Mouse (Mus musculus) spleen, postnatal 14 days (tissue): ENCODE data around the gene Tex14.

Experiments used
- DNase-seq, 2 experiments: peaks; one replicate each; pipeline ENCODE4 v3.0.0; 2021 to 2022; ENCODE audit warnings: low spot score in 2 of 2

Tex14 gene

DNA sequence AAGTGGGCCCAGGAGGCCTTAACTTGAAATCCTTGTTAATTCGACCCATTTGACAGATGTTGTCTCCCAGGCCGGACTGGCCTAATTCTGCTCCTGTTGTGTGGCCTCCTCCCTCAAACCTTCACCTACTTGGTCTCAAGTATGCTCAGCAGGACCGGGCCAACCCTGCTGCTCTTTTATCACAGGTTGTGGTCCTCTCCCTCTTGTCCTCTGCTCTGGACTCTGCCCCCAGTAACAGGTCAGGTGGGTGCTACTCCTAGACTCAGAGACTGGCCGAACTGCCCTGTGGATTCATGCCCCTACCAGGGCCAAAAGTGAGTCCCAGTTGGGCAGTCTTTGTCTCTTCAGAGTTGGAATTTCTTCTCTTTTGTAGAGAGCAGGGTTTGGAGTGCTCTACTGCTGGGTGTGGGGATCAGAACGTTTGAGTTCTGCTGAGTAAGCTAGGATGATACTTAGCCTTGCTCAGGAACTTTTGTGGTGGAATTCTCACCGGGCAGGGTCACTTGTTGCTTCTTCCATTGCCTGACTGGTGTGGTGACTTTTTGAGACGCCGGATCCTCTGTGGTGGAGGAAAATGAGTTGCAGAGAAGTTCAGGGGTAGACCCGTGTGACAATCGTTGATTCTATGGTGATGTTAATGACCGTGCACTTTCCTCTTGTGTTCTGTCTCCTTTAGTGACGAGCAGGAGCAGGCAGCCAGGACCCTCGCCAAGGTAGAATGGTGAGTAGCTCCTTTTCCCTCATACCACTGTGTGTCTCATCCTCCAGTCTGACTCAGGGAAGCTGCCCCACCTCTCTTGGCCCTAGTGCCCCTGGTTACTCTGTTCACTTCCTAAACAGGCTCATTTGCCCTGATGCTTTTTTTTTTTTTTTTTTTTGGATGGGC, 188.1 kb downstream of the Tex14 start:
- no peak for DNase-seq

DNA sequence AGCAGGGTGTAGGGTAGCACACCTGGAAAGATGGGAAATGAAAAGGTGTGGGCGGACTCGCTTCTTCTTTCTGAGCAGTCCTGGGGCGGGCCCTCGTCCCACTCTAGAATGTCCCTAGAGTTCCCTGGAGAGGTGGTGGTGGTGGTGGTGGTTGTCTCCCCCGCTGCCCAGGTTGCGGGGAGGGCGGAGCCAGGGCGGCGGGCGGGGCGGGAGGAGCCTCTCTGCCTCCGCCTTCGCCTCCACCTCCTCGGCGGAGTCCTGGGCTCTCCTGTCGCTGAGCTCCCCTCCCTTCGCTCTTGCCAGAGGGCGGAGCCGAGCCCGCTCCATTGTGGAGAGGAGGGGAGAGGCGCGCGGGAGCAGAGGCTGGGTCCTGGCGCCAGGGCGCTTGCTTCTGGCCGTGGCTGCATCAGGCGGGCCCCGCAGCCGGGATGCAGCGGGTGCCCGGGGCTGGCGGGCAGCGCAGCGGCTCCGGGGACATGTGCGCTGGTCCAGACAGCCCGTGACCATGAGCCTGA, 190.5 kb downstream of the Tex14 start:
- DNase-seq: peak; percentile 46

DNA sequence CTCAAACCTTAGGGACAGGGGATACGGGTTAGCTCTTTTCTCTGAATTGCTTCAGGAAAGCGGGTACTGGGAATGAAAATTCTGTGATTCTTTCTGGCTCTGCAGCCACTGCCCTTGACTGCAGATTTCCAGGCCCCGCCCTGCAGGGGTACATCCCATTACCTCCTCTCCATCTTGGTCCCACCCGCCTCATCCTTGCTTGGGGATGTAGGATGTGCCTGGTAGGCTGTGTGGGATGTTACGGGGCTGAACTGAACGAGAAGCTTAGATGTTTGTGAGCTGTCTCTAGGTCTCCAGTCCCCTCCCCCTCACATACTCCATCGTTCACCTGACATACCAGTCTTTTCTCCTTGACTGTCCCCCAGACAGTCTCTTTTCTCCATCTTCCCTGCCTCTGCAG, 191.1 kb downstream of the Tex14 start:
- no peak for DNase-seq

DNA sequence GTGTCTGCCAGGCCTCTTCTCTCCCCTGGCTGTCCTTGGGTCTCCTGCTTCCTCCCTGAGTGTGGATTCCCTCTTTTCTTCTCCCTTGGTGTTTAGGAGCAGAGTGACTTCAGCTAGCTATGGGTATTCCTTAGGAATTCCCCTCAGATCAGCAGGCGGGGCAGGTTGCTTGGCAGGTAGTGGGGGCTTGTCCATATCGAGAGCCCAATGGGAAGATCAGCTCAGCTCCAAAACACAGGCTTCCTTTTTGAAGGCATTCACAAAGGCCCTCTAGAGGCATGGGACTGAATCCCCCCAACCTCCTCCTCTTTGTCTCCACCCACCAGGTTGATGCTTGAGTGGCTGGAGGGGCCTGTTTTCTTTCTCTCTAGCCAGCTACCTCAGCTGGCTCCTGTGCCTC, 191.6 kb downstream of the Tex14 start:
- no peak for DNase-seq

DNA sequence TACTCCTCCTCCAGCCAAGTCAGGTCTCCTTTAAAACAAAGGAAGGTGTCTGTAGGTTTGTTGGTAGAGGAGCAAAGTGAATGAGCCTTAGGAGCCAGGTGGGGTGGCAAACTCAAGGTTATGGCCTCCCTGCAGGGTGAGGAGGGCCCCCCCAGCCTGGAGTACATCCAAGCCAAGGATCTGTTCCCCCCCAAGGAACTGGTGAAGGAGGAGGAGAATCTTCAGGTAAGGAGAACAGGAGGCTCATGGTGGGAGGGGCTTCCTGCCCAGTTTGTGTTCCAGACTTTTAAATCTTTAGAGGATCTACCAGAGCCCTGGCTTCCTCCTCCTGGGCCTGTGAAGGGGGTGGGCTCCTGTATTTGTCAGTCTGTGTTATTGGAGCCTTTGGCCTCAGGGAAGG, 192.2 kb downstream of the Tex14 start:
- DNase-seq: no peak

DNA sequence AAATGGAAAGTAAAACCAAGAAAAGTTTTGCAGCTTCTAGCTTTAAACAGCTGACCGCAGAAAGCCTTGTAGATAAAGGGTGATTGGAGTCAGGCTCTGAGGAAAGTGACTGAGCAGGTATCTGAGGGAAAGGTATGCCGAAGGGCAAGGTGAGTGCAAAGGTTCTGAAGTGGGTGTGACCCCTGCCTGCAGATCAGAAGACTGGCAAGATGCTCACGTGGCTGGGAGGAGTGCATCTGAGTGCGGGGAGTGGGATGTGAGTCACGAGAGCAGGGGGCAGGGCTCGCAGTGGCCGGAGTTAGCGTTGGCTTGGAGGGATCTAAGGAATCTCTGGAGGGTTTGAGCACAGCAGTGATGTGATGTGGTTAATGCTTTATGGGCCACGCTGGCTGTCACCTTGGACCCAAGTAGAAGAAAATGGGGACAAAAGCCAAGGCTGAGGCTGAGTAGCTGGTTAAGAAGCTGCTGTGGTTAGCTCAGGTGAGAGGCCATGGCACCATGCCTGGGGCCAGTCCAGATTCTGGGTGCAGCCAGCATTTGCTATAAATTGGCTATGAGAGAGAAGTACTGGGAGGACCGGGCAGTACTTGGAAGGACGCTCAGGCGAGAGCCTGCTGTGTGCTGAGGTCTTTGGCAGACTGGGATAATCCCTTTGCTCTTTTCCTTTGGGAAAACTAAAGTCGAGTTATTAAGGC, 194.7 kb downstream of the Tex14 start:
- DNase-seq: no peak

DNA sequence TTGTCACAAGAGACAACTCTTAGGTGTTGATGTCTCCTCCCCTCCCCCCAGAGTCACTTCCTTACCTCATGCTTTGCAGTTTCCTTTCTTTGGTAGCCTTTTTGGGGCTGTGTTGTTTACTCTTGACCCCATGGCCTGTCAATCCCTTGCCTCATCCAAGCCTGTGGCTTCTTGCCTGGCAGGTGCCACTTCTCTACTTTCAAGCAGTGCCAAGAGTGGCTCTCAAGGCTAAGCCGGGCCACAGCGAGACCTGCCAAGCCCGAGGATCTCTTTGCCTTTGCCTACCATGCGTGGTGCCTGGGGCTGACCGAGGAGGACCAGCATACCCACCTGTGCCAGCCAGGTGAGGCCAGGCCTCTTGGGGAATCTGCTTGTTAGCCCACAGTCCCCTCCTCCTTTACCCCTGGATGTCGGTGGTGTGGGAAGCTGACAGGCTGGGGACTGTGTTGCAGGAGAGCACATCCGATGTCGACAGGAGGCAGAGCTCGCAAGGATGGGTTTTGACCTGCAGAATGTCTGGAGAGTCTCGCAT, 195.5 kb downstream of the Tex14 start:
- no peak for DNase-seq

DNA sequence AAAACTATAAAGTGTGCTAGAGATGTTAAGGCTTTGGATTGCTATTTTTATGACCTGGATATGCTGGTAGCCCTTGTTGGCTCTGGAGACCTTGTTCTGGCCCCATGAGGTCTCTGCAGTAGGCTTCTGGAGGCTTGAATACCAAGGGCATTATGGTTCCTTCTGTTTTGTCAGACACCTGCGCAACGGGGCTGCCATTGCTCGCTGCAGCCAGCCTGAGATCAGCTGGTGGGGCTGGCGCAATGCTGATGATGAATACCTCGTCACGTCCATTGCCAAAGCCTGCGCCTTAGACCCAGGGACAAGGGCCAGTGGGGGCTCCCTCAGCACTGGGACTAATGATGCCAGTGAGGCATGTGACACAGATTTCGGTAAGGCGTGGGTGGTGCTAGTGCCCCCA, 197.4 kb downstream of the Tex14 start:
- DNase-seq: no peak

DNA sequence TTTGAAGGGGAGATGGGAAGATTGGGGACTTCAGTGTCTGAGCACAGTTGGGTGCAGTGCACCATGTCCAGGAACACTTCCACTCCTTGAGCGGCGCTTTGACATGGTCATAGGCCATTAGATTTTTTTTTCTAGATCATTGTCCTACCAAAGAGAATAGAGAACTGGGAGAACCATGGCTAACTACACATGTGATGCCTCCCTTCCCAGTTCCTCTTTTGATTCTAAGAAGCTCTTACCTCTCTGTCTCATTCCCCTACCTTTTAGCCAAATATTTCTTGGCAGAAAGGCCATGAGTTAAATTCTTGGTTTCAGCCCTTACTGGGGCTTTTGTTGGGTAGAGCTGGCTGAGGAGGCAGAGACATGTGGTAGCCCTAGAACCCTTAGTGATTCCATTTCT, 198.7 kb downstream of the Tex14 start:
- DNase-seq: no peak
